Mouse (Mus musculus) thymus, postnatal 0 days (tissue): Measurements from ENCODE around the gene Lpar5. TPM values are rescaled to one million over a fixed set of nuclear protein-coding genes. Genes with fewer than 3 reads are reported as not detected.

ENCODE experiments used
- DNase-seq: peaks from one replicate; pipeline ENCODE4 v3.0.0-alpha.2; 2015; ENCODE audit warnings: low spot score
- polyA plus RNA-seq: library from polyadenylated mRNA; unstranded; fragments of >200 nt; fragmentation: Nextera tagmentation; extraction: Ambion mirVana; gene quantifications from 2 replicates; pipeline ENCODE4 v1.2.1, GENCODE M21; 2015

Gene Lpar5
- polyA plus RNA-seq, 1 experiment from 2014 or later, result 3.5 TPM

DNA sequence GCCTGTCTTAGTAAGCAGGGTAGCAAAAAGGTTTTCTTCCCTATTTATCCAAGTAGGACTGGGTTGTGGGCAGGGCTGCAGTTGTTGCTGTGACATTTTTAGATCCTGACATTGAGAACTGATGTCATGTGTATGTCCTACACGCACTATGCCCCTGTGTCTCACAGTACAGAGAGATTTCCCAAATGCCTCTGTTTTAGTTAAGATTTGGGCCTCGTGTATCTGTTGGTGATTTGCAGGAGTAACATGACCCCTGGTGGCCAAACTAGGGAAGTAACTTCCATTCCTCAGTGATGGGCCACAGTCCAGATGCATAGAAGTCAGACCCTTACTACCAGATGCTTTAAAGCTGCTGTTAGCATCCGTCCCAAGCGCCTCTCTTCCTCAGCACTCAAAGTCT lies 16.7 kb downstream of the Lpar5 start:
- peak; percentile 80 for DNase-seq

DNA sequence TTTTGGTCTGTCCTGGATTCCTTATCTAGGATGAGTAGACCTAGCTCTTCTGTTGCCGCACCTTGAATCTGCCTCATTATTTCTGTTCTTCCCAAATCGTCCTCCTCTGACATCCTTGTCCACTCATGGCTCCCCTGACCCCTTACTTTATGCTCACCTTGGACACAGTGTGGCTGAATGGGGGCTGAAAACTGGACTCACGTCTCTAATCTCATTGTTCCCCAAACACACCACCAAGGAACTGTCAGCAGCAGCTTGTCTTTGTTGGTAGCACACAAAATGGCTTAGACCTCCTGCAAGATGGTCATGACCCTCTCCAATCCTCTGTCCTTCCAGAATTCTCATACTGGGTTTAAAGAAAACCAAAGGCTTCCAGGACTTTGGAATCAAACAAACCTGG lies 20.2 kb downstream of the Lpar5 start:
- DNase-seq, result no peak

- peak; percentile 59 for DNase-seq
Observed at GRCm38 (mm10) chr6:125088561-125089321, 21.0 kb downstream of the Lpar5 start.

- DNase-seq, result peak; percentile 81
Observed at GRCm38 (mm10) chr6:125089521-125090321, 22.0 kb downstream of the Lpar5 start.

DNA sequence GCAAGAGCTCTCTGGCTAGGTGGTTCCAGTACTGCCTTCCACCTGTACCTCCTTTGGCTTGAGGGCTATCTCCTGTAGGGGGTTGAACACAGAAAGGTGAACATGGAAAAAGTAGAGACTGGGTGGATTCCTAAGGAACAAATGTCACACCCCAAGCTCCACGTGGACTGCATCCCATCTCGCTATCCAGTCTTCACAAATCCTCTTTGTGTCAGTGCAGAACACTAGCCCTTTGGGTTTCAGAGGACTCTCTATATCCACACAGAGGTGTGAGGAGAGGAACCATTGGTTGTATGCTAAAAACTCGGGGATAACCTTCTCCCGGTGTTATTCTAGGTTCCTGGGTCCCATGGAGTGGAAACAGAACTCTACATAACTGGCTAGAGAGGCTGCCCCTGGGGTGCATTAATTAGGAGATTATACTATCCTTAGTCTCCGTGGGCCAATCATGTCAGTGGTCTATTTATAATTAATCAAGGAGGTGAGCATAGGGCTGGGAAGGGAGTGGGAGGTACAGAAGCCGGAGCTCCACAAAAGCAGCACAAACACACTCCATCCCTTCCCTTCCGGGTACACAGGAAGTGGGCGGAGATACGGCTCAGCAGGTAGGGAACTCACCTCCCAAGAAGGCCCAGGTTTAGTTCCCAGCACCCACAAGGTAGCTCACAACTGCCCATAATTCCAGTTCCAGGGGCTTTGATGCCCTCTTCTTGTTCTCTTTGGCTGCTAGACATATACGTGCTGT lies 22.8 kb downstream of the Lpar5 start:
- no peak for DNase-seq

DNA sequence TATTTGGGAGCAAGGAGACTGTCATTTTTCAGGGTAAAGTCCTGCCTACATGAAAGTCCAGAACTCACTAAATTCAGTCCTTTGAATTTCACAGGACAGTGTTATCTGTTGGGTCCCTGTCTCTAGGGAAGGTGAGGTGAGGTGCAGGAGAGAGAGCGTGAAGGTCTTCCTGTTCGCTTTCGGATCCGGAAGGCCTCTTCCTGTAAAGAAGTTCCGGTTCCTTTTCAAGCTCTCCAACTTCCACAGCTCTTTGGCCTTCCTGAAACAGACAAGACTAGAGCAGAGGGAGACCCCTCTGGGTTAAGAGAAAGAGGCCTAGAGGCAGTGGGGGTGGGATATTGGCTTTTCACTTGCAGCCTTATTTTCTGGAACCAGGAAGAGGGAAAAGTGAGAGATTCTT lies 24.7 kb downstream of the Lpar5 start:
- DNase-seq, result peak; percentile 44

GRCm38 (mm10) chr6:125094843-125095242 lies 27.1 kb downstream of the Lpar5 start:
- no peak for DNase-seq

GRCm38 (mm10) chr6:125095391-125096278 lies 27.9 kb downstream of the Lpar5 start, which contains the start of gene Chd4:
TSS of gene Chd4 (plus strand) at chr6:125095981.
- DNase-seq, result peak; percentile 94

GRCm38 (mm10) chr6:125096279-125096596 lies 28.5 kb downstream of the Lpar5 start:
- DNase-seq, result no peak

DNA sequence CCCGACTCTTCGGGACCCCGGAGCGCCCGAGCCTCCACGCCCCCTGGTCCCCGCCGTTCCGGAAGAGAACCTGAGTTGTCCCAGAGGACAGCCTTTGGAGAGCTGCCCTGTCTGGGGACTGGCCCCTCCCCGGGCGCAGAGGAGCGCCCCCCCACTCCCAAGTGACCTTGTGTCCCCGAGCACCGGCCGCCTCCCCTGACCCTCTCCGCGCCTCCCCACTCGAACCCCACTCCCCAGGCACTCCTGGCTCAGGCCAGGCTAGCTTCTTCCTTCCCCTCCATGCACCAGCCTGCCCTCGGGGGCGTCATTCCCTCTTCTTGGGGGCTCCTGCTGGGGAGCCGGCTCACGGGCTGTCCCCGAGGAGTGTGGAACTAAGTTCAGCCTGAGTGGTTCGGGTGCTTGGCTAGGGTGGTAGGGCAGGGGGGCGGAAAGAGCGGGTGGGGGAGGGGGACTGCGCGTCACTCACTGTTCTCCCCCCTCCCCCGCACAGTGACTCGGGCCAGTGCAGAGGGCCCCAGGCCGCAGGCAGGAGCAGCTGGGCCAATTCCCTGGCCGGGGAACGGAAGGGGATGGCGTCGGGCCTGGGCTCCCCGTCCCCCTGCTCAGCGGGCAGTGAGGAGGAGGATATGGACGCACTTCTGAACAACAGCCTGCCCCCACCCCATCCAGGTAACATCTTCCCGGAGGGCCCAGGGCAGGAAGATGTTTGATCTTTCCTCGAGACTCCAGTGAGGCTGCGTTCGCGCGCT lies 29.1 kb downstream of the Lpar5 start:
- DNase-seq, result peak; percentile 72

DNA sequence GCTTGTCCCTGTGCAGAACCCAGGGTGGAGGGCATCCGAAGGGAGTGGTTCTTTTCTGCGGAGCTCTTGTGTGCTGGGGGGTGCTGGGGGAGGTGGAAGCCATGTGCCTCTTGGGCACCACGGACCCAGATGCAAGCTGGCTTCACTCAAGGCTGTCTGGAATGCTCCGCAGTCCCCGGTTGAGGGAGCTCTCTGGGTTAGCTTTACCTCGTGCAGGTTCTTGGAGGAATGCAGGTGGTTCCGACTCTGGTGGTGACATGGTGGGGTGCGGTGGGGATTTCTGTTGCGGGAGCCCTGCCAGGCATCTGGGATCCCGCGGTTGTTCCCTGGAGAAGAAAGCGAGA lies 29.6 kb downstream of the Lpar5 start:
- no peak for DNase-seq

- DNase-seq, result no peak
Observed at GRCm38 (mm10) chr6:125097951-125098350, 30.2 kb downstream of the Lpar5 start.

DNA sequence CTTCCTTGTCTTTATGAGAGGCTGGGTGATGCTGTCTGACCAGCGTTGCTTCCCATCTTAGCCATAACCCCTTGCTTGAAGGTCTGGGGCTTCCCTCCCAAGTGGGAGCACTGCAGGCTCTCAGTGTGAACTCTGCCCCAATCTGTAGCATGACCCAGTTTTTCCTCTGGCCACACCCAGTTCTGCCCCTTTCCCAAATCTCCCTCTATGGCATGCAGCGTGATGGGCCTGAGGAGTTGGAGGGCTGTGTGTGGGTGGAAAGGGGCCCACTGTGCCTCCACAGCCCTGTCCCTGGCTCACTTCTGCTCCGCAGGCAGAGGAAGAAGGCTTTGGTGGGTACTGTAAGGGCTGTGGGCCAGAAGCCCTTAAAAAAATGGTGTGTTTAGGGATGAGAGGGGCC lies 30.8 kb downstream of the Lpar5 start:
- no peak for DNase-seq

- peak; percentile 83 for DNase-seq
Observed at GRCm38 (mm10) chr6:125099421-125099971, 31.8 kb downstream of the Lpar5 start.

- no peak for DNase-seq
Observed at GRCm38 (mm10) chr6:125101444-125101843, 33.7 kb downstream of the Lpar5 start.

- no peak for DNase-seq
Observed at GRCm38 (mm10) chr6:125104223-125104622, 36.5 kb downstream of the Lpar5 start.

- no peak for DNase-seq
Observed at GRCm38 (mm10) chr6:125107705-125108104, 40.0 kb downstream of the Lpar5 start.

- no peak for DNase-seq
Observed at GRCm38 (mm10) chr6:125109371-125109770, 41.7 kb downstream of the Lpar5 start.

DNA sequence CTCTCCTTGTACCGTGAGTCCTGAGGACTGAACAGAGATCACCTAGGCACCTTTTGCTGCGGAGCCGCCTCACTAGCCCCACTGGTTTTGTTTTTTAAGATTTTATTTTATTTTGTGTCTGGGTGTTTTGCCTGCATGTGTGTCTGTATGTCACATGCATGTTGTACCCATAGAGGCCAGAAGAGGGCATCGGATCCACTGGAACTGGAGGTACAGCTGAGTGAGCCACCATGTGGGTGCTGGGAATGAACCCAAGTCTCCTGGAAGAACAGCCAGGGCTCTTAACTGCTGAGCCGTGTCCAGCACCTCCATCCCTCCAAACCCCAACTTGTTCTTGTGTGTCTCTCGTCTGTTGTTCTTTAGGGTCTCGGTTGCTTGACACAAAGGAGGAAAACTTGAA lies 43.2 kb downstream of the Lpar5 start:
- DNase-seq, result peak; percentile 41

DNA sequence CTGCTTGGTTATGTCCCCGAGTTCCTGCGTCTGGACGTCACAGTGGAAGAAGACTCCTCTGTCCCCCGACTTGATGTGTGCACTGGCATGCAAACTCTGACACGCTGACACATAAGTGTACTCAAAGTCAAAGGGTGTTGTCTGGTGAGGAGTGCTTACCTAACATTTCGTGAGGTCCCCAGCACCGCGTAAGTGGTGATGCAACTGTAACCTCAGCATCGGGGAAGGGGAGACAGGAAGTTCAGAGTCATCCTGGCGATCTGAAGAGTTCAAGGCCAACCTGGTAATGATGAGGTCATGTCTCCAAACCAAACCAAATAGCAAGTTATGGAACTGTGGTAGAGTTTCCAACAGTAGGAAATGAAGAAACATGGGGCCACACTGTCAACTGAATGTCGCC lies 44.8 kb downstream of the Lpar5 start:
- no peak for DNase-seq
